Mouse (Mus musculus): Measurements from ENCODE around the gene Pdpn. TPM values are rescaled to one million over a fixed set of nuclear protein-coding genes. Genes with fewer than 3 reads are reported as not detected.
"Not testable (repeated sequence)": the region's sequence is repeated elsewhere in the genome, so short reads cannot be mapped to it uniquely, and the experiment has no call there.

Gene Pdpn
- 296 TPM for polyA plus RNA-seq (2021)

DNA sequence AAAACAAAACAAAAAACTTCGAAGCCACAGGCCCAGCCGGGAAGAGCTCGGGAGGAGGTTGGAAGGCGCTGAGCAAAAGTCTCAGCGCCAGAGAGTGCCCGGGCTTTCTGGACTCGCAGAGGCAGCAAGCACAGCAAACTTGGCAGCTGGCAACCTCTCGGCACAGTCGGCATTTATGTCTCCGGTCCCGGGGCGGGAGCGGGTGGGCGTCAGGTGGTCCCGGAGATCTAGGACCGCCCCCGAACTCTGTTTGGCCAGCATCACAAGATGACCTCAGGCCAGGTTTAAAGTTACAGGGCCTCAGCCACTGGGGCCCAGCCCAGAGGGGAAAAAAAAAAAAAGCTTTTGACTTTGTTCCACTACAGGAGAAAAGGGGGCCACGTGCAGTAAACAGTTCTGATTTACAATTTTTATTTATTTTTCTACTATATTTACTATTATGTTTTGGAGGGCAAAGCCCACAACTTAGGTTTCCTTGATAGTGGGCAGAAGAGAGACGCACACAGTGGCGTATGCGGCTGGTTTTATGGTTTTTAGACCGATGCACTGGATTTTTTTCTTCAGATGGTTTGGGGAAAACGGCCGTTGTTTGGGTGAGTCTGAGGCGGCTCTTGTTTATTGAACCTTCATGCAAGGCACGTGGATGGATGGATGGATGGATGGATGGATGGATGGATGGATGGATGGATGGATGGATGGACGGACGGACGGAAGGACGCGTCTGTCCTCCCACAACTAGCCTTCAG lies at the start of gene Pdpn:
Pdpn (minus strand) TSS at position 240 of the 746 bp plus-strand sequence.
- ChIA-PET POLR2A (interaction anchor here (0.9 to 2.8 kb wide), 2 partner anchors 12 to 16 kb away, joined by 3 to 26 read pairs; no protein-coding TSS in a partner anchor), CTCF (interaction anchor here (1.7 kb wide), 1 partner anchor 26 kb away, joined by 3 read pairs; no protein-coding TSS in a partner anchor)
- DNase-seq (ENCODE audit: low read depth, low spot score) (no peak), ATAC-seq (peak; percentile 63)
- H3K27me3 ChIP-seq, result no peaks in the 10 kb centered on the region
- in situ Hi-C loops (cut with MboI; ENCODE audit: low pct_unique_long_range_greater_than_20kb), result loop anchor here (25.0 kb wide), 2 partner anchors 1713 to 1963 kb away; no protein-coding TSS in a partner anchor
- TF ChIP-seq CTCF (IDR thresholded peaks at IDR 0.05), result no peak

DNA sequence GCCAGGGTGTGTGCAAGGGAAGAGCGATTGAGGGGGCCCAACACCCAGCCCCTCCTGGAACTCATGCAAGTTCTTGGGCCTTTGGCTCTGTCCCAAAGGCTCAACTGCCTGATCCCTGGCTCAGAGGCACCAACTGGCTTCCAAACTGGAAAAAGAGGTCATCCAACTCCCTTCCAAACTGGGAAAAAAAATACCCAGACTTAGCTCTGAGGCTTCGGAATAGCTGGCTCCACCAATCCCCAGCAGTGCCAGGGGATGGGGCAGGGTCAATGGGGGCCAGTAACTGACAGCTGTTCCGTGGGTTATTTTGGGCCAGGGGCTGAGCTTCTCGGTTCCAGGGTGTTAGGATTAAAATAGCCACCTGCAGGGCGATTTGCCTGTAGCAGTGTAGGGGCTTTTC lies 49.3 kb upstream of the Pdpn start:
- peaks cover 13% of the 10 kb centered on the region for H3K27me3 ChIP-seq
- TF ChIP-seq CTCF (IDR thresholded peaks at IDR 0.05), result no peak
- CTCF ChIA-PET, result interaction anchor here (0.9 kb wide), 1 partner anchor 12 kb away, joined by 3 read pairs; no protein-coding TSS in a partner anchor
- DNase-seq (ENCODE audit: low read depth, low spot score) (no peak), ATAC-seq (no peak)
- POLR2A ChIA-PET, result interaction anchor here (0.6 kb wide), 1 partner anchor 24 kb away, joined by 3 read pairs; no protein-coding TSS in a partner anchor
- in situ Hi-C loops (cut with MboI; ENCODE audit: low pct_unique_long_range_greater_than_20kb), result no loop called here

DNA sequence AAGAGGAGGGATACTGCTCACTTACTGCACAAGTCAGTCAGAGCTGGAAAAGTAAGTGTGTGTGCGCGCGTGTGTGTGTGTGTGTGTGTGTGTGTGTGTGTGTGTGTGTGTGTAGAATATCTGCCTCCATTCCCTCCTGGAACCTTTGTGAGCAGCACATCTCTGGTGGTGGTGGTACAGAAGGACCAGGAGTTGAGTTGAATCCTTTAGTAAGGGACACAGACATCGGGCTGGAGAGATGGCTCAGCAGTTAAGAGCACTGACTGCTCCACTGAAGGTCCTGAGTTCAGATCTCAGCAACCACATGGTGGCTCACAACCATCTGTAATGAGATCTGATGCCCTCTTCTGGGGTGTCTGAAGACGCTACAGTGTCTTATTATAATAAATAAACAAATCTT lies 46.1 kb upstream of the Pdpn start:
- DNase-seq (ENCODE audit: low read depth, low spot score); H3K27me3 ChIP-seq; CTCF ChIA-PET; ATAC-seq; POLR2A ChIA-PET; in situ Hi-C loops (cut with MboI; ENCODE audit: low pct_unique_long_range_greater_than_20kb): not testable (repeated sequence)

DNA sequence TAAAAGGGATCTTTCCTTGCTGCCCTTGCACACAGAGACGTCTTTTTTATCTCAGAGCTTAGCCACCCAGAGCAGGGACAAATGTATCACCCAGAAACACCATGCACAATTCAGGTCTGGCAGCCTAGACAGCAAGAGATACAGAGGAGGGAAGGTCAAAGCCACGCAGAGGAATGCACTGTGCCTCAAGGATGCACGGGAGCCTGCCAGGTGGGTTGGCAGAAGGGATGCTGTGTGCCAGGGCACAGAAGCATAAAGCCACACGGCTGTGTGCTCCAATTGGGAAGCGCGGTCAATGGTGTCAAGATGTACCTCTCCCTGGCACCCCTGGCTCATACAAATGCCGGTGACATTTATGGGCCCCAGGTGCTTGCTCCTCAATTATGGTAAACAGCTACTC lies 42.1 kb upstream of the Pdpn start:
- POLR2A ChIA-PET, result no interaction called here
- CTCF ChIA-PET, result no interaction called here
- in situ Hi-C loops (cut with MboI; ENCODE audit: low pct_unique_long_range_greater_than_20kb), result no loop called here

DNA sequence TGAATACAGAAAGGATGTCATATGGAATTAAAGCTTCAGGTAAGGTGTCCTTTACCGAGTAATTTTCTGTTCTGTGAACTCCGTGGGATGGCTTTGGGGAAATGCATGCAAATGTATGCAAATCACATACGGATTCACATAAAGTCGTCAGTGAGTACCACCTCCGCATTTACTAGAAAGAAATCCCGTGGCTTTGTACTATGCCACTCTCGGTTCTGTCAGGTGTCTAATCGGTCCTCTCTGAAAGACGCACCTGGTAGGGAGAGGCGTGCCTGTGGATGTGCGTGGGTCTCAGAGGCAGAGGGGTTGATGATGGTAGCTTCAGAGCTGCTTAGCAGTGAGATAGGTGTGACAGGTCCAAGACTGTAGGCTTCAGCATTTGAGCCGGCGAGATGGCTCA lies 40.4 kb upstream of the Pdpn start:
- no peak for ATAC-seq
- no peak for TF ChIP-seq CTCF (IDR thresholded peaks at IDR 0.05)
- H3K27me3 ChIP-seq, result no peaks in the 10 kb centered on the region
- DNase-seq (ENCODE audit: low read depth, low spot score), result no peak
- in situ Hi-C loops (cut with MboI; ENCODE audit: low pct_unique_long_range_greater_than_20kb), result no loop called here
- ChIA-PET POLR2A (no interaction called here), CTCF (no interaction called here)

More for the DNA sequence above, 42.1 kb upstream of the Pdpn start:
- no peaks in the 10 kb centered on the region for H3K27me3 ChIP-seq
- DNase-seq (ENCODE audit: low read depth, low spot score) (no peak), ATAC-seq (no peak)
- TF ChIP-seq CTCF (IDR thresholded peaks at IDR 0.05), result no peak

DNA sequence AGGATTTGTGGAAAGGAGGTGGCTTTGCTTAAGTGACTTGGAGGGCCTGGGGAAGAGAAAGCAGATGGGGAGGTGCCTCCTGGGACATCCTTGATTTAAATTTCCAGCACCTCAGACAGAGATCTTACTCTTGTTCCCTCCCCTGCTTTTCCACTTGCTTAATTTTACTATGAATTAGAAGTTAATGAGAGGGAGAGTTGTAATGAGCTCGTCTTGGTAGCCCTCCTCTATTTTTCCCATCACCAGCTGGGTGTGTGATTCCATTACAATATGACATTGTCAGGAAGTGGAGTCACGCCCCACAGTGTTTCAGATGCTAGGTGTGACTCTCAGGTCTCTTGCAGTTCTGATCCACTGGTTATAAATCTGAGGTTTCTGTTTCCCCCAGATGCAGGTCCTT lies 36.7 kb upstream of the Pdpn start:
- H3K27me3 ChIP-seq, result no peaks in the 10 kb centered on the region
- CTCF ChIA-PET, result interaction anchor here (1.3 kb wide), 1 partner anchor 13 kb away, joined by 3 read pairs; the partner anchor contains the start of gene Lrrc38
- in situ Hi-C loops (cut with MboI; ENCODE audit: low pct_unique_long_range_greater_than_20kb), result no loop called here
- DNase-seq (ENCODE audit: low read depth, low spot score) (no peak), ATAC-seq (no peak)
- no peak for TF ChIP-seq CTCF (IDR thresholded peaks at IDR 0.05)
- POLR2A ChIA-PET, result no interaction called here

DNA sequence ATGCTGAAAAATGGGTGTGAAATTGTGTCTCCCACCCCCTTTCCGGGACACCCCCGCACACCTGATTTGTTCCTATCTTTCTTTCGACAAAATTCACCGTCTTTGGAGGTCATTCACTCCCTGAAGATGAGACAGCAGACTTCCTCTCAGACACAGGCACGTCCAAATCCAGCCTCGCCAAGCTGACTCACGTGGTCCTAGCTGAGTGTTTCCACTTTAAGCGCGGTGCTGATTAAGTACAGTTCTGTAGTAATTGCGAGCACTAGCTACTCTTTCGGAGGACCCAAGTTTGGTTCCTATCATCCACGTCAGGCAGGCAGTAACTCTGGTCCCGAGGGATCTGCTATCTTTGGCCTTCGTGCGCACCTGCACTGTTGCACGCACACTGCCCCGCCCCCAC lies 35.6 kb upstream of the Pdpn start:
- in situ Hi-C loops (cut with MboI; ENCODE audit: low pct_unique_long_range_greater_than_20kb), result no loop called here
- POLR2A ChIA-PET, result no interaction called here
- CTCF ChIA-PET, result no interaction called here
- ATAC-seq, result no peak
- DNase-seq (ENCODE audit: low read depth, low spot score), result no peak
- TF ChIP-seq CTCF (IDR thresholded peaks at IDR 0.05), result no peak
- H3K27me3 ChIP-seq, result no peaks in the 10 kb centered on the region

DNA sequence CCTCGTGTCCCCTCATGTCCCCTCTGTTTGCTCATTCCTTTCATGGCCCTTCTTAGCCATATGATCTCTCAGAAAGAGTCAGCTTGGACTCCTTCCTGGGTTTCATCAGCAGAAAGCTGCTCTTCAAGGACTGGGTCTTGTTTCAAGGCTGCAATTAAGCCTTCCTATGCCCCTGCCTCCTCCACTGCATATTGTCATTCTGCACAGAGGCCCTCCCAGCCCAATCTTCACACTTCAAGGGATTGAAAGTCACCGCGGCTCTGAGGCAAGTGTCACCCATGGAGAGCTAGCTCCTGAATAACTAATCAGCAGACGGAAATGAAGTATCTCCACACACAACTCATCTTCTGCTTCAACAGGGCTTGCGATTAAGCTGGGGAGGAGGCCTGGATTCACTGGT lies 34.8 kb upstream of the Pdpn start:
- DNase-seq (ENCODE audit: low read depth, low spot score) (no peak), ATAC-seq (no peak)
- CTCF ChIA-PET, result interaction anchor here (1.0 to 2.1 kb wide), 2 partner anchors 9 to 47 kb away, joined by 6 read pairs; no protein-coding TSS in a partner anchor
- POLR2A ChIA-PET, result no interaction called here
- TF ChIP-seq CTCF (IDR thresholded peaks at IDR 0.05), result no peak
- H3K27me3 ChIP-seq, result no peaks in the 10 kb centered on the region
- in situ Hi-C loops (cut with MboI; ENCODE audit: low pct_unique_long_range_greater_than_20kb), result no loop called here

DNA sequence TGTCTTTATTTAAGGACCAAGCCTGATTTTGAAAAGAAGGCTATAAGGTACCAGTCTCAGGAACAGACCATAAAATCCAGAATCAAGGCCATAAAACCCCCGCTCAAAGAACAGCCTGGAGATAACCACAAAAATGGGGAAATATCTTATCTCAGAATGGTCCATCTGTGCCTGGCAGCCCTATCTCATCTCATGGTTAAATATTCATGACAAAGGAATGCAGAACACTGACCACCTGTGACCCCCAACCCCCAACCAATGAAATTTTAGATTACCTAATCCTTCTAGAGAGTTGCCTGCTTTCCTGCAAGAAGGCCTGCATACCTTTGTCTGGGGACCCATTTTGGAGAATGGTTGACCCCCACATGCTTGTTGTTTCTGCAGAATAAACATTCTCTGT lies 32.4 kb upstream of the Pdpn start:
- ATAC-seq, result no peak
- H3K27me3 ChIP-seq, result no peaks in the 10 kb centered on the region
- CTCF ChIA-PET, result no interaction called here
- TF ChIP-seq CTCF (IDR thresholded peaks at IDR 0.05), result no peak
- POLR2A ChIA-PET, result no interaction called here
- no peak for DNase-seq (ENCODE audit: low read depth, low spot score)
- in situ Hi-C loops (cut with MboI; ENCODE audit: low pct_unique_long_range_greater_than_20kb), result no loop called here

DNA sequence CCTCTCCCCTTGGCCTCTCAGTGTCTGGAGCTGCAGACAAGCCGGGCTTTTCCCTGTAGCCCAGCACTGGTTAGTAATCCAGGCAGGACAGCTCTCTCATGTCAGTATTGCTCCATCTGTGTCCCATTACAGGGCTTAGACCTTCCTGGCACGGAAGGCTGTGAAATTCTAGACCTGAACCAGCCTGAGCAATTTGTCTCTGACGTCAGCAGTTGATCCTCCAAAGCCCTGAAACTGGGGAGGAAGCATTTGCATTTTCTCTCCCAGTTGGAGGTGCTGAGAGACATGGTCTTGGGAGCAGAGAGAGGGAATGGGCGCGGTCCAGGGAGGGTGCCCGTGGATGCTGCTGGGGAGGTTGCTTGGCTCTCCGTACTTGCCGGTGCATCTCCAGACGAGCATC lies 31.2 kb upstream of the Pdpn start:
- ATAC-seq, result no peak
- DNase-seq (ENCODE audit: low read depth, low spot score), result peak; percentile 1
- in situ Hi-C loops (cut with MboI; ENCODE audit: low pct_unique_long_range_greater_than_20kb), result no loop called here
- POLR2A ChIA-PET, result no interaction called here
- CTCF ChIA-PET, result no interaction called here
- TF ChIP-seq CTCF (IDR thresholded peaks at IDR 0.05), result no peak
- no peaks in the 10 kb centered on the region for H3K27me3 ChIP-seq

DNA sequence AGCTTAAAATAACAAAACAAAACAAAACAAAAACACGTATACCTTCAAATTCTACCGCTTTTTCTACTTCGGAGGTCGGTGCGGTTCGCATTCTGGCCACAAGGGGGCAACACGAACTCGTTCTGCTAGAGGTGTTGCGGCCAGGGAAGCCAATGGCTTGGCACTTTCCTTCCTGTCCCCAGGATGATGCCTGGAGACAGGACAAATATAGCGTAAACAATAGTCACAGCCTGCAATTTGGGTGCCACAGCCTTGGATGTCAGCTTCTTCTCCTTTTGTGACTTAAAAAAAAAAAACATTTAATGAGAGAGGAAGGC lies 26.2 kb upstream of the Pdpn start:
- peak; percentile 74 for ATAC-seq

More for the DNA sequence above, 26.2 kb upstream of the Pdpn start:
- ChIA-PET POLR2A (no interaction called here), CTCF (interaction anchor here (0.7 to 1.9 kb wide), 10 partner anchors 9 to 209 kb away, joined by 3 to 6 read pairs (median 3); partner anchors contain the start of gene Pdpn)
- in situ Hi-C loops (cut with MboI; ENCODE audit: low pct_unique_long_range_greater_than_20kb), result no loop called here
- no peaks in the 10 kb centered on the region for H3K27me3 ChIP-seq
- DNase-seq (ENCODE audit: low read depth, low spot score), result no peak
- TF ChIP-seq CTCF (IDR thresholded peaks at IDR 0.05), result peak; percentile 88

All from Patski (cell line).